Mouse (Mus musculus) hindbrain, embryonic 16.5 days (tissue): ENCODE results near the gene Tyms. TPM values are rescaled to one million over a fixed set of nuclear protein-coding genes. Genes with fewer than 3 reads are reported as not detected.

Experiments
- ATAC-seq: fragments of 200-750 bp; cut with Nextera tagmentation; 2 replicates; pipeline ENCODE4 v1.8.0; 2017; ENCODE audit warnings: moderate TSS enrichment, moderate library complexity
- H3K27ac ChIP-seq: fragments of 300-500 bp; sonication (generic); 2 replicates; pipeline ENCODE4 v1.5.1; 2014; ENCODE audit warnings: low read depth, mild to moderate bottlenecking, control low read depth, low read length, moderate library complexity
- H3K27me3 ChIP-seq: fragments of 300-500 bp; sonication (generic); replicated peaks from 2 replicates; pipeline ENCODE4 v1.6.1; 2014; ENCODE audit warnings: low read length; ENCODE audit not compliant: control insufficient read depth, insufficient read depth
- H3K36me3 ChIP-seq: fragments of 300-500 bp; sonication (generic); 2 replicates; pipeline ENCODE4 v1.6.1; 2014; ENCODE audit warnings: mild to moderate bottlenecking, low read length, moderate library complexity, mixed read lengths; ENCODE audit not compliant: control insufficient read depth, insufficient read depth
- H3K4me1 ChIP-seq: fragments of 300-500 bp; sonication (generic); 2 replicates; pipeline ENCODE4 v1.6.1; 2014; ENCODE audit warnings: low read depth, low read length; ENCODE audit not compliant: control insufficient read depth, insufficient read depth
- H3K4me2 ChIP-seq: fragments of 300-500 bp; sonication (generic); 2 replicates; pipeline ENCODE4 v1.6.1; 2014; ENCODE audit warnings: mild to moderate bottlenecking, low read length, control low read depth, moderate library complexity
- H3K4me3 ChIP-seq: fragments of 300-500 bp; sonication (generic); 2 replicates; pipeline ENCODE4 v1.5.1; 2014; ENCODE audit warnings: mild to moderate bottlenecking, low read length, control low read depth, moderate library complexity
- H3K9ac ChIP-seq: fragments of 300-500 bp; sonication (generic); 2 replicates; pipeline ENCODE4 v1.6.1; 2014; ENCODE audit warnings: low read depth, mild to moderate bottlenecking, control low read depth, low read length, moderate library complexity
- H3K9me3 ChIP-seq: fragments of 300-500 bp; sonication (generic); 2 replicates; pipeline ENCODE4 v1.6.1; 2014; ENCODE audit warnings: mild to moderate bottlenecking, low read length, moderate library complexity; ENCODE audit not compliant: control insufficient read depth
- WGBS: fragments of 180-500 bp; shearing (Covaris S2); extraction: QIAGEN DNeasy Blood & Tissue Kit; methylation state at CpG from one replicate; pipeline ENCODE4 v1.1.7; 2014; 5-methylcytosine and 5-hydroxymethylcytosine counted together
- polyA plus RNA-seq: library from polyadenylated mRNA; unstranded; fragments of >200 nt; fragmentation: Nextera tagmentation; extraction: Ambion mirVana; gene quantifications from 2 replicates; pipeline ENCODE4 v1.2.1, GENCODE M21; 2015

The Tyms gene
- polyA plus RNA-seq, 1 experiment from 2014 or later = 39.4 TPM

DNA sequence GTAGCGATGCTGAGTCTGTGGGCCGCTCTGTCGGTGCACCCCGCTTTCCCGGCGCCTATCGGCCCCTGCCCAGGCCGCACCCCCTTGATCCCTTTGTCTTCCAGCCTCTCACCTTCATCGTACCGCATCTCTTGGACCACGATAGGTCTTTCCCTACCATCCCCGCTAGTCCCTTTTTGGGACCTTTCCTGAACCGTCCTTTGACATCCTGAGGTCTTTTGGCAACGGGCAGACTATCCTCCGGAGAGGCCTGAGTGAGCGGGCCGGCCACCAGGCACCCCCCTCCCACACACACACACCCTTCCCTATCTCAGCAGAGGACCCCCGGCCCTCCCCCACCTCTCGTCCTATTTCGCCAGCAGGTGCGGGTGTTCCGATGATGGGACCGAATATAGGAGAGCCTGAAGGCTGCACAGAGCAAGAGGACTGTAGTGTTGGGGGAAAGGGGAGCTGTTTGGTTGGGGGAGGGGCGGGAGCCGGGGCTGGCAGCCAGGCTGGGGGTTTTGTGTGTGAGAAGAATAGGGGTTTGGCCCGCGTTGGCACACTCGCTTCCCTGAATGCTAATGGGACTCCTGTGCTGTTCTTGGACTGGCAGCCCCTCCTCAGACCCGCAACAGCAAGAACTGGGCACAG lies 32.4 kb upstream of the Tyms start, which contains the start of gene 3110082J24Rik:
Gene 3110082J24Rik, minus strand, starts transcription at position 419 of the 633 bp plus-strand sequence.
- no peaks in the 10 kb centered on the region for H3K36me3 ChIP-seq
- H3K4me2 ChIP-seq = peak within 1 kb of the TSS; percentile 96
- H3K9me3 ChIP-seq = no peaks in the 10 kb centered on the region
- peaks cover 4% of the 10 kb centered on the region for H3K27me3 ChIP-seq
- peak within 1 kb of the TSS; percentile 81 for H3K9ac ChIP-seq
- under 1% methylated on average over 28 of the region's 29 CpGs for WGBS
- peak; percentile 64 for ATAC-seq
- peak within 1 kb of the TSS; percentile 75 for H3K4me3 ChIP-seq
- H3K4me1 ChIP-seq = peaks cover 34% of the 10 kb centered on the region
- H3K27ac ChIP-seq = peak within 1 kb of the TSS; percentile 52

DNA sequence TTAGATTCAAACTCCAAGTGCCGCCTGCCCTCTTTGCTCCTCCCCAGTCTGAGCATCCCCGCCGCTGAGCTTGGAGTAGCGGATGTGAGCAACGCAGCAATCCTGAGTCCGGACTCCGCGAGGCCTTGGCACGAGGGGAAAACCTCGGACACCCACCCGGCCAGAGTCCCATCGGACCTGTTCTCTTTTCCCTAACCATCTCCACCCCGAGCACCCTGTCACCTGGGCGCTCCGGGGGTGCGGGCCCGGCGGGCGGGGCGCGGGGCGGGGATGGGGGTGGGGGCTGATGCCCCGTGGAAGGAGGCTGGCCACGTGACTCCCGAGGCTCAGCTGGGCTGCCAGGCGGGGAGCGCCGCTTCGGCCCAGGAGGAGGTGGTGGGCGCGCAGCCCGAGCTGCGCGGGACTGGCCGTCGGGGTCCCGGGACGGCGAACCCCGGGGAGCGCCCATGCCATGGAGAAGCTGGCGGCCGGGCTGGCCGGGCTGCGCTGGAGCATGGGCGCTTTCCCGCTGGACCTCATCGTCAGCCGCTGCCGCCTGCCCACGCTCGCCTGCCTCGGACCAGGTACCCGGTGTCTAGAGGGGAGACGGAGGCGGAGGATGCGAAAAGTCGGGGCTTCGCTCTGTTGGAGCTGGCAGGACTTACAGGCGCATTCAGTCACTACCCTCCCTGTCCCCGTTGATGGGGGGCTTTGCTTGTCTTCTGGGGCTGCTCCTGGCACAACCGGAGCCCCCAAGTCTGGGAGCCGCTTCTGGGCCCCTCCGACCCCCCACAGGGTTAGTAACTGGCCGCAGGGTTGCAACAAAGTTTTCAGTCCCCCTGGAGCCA lies 31.6 kb upstream of the Tyms start, which contains the start of gene Garem2:
Gene Garem2, plus strand, starts transcription at position 321 of the 827 bp plus-strand sequence.
- H3K9me3 ChIP-seq = no peaks in the 10 kb centered on the region
- peak within 1 kb of the TSS; percentile 96 for H3K4me2 ChIP-seq
- no peaks in the 10 kb centered on the region for H3K36me3 ChIP-seq
- H3K4me1 ChIP-seq = peaks cover 28% of the 10 kb centered on the region
- H3K27me3 ChIP-seq = peaks cover 4% of the 10 kb centered on the region
- whole genome bisulfite sequencing = under 1% methylated on average over 47 of the region's 65 CpGs
- ATAC-seq = peak; percentile 29; the same call in 1 of the 2 replicates
- peak within 1 kb of the TSS; percentile 52 for H3K27ac ChIP-seq
- peak within 1 kb of the TSS; percentile 81 for H3K9ac ChIP-seq
- peak within 1 kb of the TSS; percentile 75 for H3K4me3 ChIP-seq

DNA sequence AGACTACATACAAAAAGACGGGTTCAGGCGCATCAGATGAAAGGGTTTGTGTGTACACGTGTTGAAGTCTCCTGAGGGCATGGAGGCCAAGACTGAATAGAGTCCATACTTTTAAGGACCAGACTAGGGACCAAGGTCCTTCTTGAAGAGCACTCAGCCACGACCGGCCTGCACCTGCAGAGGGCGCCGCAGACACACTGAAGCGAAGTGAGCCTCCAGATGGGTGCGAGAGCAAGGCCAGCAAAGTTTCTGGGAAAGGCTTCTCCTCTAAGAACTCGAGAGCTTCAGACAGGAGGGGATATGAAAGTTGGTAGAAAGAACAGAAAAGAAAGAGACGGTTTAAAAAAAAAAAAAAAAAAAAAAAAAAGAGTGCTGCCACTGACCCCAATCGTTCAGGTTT lies 30.9 kb upstream of the Tyms start:
- no peaks in the 10 kb centered on the region for H3K36me3 ChIP-seq
- H3K27ac ChIP-seq = no peak overlapping the region
- H3K4me1 ChIP-seq = peaks cover 28% of the 10 kb centered on the region
- H3K27me3 ChIP-seq = peaks cover 4% of the 10 kb centered on the region
- H3K9ac ChIP-seq = no peak overlapping the region
- peak overlapping the region; percentile 75 for H3K4me3 ChIP-seq
- H3K9me3 ChIP-seq = no peaks in the 10 kb centered on the region
- peak overlapping the region; percentile 96 for H3K4me2 ChIP-seq
- WGBS = 2% methylated on average over 12 of the region's 12 CpGs
- ATAC-seq = peak; percentile 14; the same call in 1 of the 2 replicates

DNA sequence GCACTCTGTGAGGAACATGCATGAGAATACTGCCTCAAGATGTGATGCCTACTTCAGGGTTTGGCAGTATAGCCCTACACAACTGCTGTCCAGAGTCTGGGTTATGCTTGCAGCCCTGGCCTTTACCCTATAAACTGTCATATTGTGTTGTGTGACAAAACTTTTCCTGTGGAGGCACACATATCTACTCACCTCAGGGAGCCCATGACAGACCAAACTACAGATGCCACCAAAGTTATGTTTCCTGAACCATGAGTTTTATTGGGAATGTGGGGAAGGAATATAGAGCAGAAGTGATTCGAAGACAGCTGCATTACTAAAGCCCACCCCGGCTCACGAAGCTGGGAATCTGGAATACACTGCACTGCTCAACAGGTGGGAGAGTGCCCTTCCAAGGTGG lies 29.9 kb upstream of the Tyms start:
- H3K4me1 ChIP-seq = peaks cover 28% of the 10 kb centered on the region
- H3K27ac ChIP-seq = no peak overlapping the region
- 86% methylated on average over 3 of the region's 3 CpGs for WGBS
- no peak overlapping the region for H3K9ac ChIP-seq
- no peak for ATAC-seq
- H3K36me3 ChIP-seq = no peaks in the 10 kb centered on the region
- no peak overlapping the region for H3K4me2 ChIP-seq
- no peak overlapping the region for H3K4me3 ChIP-seq
- H3K9me3 ChIP-seq = no peaks in the 10 kb centered on the region
- peaks cover 4% of the 10 kb centered on the region for H3K27me3 ChIP-seq

DNA sequence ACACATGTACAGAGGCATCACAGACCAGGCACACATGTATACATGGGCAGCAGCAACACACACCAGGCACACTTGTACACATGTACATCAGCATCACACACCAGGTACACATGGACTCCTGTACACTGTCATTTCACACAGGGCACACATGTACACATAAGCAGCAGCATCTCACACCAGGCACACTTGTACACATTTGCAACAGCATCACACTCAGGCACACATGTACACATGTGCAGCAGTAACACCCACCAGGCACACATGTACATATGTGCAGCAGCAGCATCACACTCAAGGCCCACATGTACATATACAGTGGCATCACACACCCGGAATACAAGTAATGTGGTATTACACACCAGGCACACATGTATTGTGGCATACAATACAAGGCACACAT lies 24.8 kb upstream of the Tyms start:
- no peak overlapping the region for H3K4me3 ChIP-seq
- H3K9me3 ChIP-seq = no peaks in the 10 kb centered on the region
- no peak overlapping the region for H3K4me2 ChIP-seq
- ATAC-seq = no peak
- H3K4me1 ChIP-seq = no peaks in the 10 kb centered on the region
- 96% methylated on average over 1 of the region's 1 CpGs for WGBS
- no peaks in the 10 kb centered on the region for H3K27me3 ChIP-seq
- H3K36me3 ChIP-seq = no peaks in the 10 kb centered on the region
- H3K9ac ChIP-seq = no peak overlapping the region
- H3K27ac ChIP-seq = no peak overlapping the region

DNA sequence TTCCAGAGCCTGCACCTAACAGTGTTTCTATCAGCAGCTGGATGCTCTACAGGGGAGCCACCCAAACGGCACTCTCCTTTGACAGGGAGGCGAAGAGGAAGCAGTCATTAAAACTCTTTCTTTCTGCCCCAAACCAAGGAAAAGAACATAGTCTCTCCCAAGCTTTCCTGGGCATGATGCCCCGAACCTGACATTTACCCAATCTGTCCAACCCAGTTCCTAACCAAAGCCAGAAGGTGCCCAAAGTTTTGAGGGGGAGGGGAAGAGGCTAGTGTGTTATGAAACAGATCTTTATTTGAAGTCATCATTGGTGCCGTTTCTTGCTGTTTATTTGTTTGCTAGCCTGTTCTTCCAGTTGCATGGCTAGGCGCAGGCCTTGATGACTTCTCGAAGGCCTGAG lies 22.3 kb upstream of the Tyms start:
- no peak for ATAC-seq
- H3K9me3 ChIP-seq = no peaks in the 10 kb centered on the region
- H3K4me2 ChIP-seq = no peak overlapping the region
- H3K9ac ChIP-seq = no peak overlapping the region
- no peaks in the 10 kb centered on the region for H3K36me3 ChIP-seq
- WGBS = 83% methylated on average over 6 of the region's 6 CpGs
- no peak overlapping the region for H3K27ac ChIP-seq
- no peaks in the 10 kb centered on the region for H3K27me3 ChIP-seq
- no peak overlapping the region for H3K4me3 ChIP-seq
- no peaks in the 10 kb centered on the region for H3K4me1 ChIP-seq

DNA sequence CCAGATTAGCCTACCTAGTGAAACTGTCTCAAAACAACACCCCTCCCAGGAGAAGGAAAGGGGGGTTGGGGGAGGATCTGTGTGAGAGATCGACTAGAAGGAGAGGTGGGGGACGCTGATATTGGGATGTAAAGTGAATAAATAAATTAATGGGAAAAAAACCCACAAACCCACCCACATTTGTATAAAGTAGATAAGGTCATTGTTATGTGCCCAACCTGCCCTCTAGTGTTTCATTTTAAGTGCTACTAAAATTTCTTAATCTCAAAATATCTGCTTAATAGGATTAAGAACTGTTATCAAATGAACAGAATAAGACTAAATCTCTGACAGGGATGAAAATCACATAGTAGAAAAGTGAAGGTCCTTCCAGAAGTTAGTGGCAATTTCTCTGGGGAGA lies 21.0 kb upstream of the Tyms start:
- ATAC-seq = no peak
- Histone ChIP-seq H3K4me1 (no peaks in the 10 kb centered on the region), H3K27me3 (no peaks in the 10 kb centered on the region), H3K36me3 (no peaks in the 10 kb centered on the region), H3K9me3 (no peaks in the 10 kb centered on the region), H3K9ac (no peak overlapping the region), H3K4me3 (no peak overlapping the region), H3K4me2 (no peak overlapping the region), H3K27ac (no peak overlapping the region)
- WGBS = 61% methylated on average over 2 of the region's 2 CpGs

DNA sequence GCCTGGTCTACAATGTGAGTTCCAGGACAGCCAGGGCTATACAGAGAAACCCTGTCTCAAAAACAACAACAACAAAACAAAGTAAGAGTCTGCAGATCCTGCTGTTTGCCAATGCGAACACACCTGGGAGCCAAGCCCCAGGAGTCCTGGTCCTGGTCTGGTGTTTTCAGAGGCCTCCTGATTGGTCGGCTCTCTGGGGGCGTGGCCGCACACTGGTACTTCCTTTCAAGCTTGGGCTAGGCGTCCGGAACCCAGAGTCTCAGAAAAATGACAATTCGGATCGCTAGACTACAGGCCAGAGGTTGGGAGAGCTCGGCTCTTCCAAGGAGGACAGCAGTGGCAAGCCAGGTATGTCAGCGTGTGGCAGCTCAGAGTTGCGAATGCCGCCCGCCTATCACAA lies 19.3 kb upstream of the Tyms start:
- 71% methylated on average over 13 of the region's 13 CpGs for WGBS
- ATAC-seq = no peak
- H3K4me2 ChIP-seq = no peak overlapping the region

DNA sequence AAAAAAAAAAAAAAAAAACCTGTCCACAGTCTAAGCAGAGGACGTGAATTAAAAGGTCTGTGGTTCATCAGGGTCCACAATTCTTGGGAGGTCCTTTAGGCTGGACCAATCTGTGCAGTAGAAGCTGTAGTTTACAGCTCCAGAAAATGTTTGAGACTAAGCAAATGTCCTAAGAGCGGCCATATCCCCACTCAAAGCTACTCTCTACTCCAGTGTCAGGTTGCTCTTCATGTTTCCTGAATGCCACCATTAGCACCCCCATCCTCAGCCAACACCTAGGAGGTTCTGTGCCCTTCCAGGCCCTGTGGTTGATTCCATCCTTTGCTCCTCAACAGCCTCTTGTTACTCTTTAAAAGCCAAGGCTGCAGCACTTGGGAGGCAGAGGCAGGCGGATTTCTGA lies 1.0 kb downstream of the Tyms start:
- no peaks in the 10 kb centered on the region for H3K27me3 ChIP-seq
- peaks cover 3% of the 10 kb centered on the region for H3K4me1 ChIP-seq
- peaks cover 3% of the 10 kb centered on the region; the same call in 1 of the 2 replicates for H3K36me3 ChIP-seq
- H3K9me3 ChIP-seq = no peaks in the 10 kb centered on the region
- no peak for ATAC-seq
- peak overlapping the region; percentile 93 for H3K4me2 ChIP-seq
- WGBS = 47% methylated on average over 3 of the region's 3 CpGs
- H3K4me3 ChIP-seq = peak overlapping the region; percentile 84
- no peak overlapping the region for H3K27ac ChIP-seq
- H3K9ac ChIP-seq = peak overlapping the region; percentile 83

More for the DNA sequence above, 19.3 kb upstream of the Tyms start:
- Histone ChIP-seq H3K27ac (no peak overlapping the region), H3K36me3 (no peaks in the 10 kb centered on the region), H3K4me1 (no peaks in the 10 kb centered on the region), H3K9me3 (no peaks in the 10 kb centered on the region), H3K27me3 (no peaks in the 10 kb centered on the region), H3K9ac (no peak overlapping the region), H3K4me3 (no peak overlapping the region)
